Mouse (Mus musculus): ENCODE results near the gene Csad.

Gene Csad

DNA sequence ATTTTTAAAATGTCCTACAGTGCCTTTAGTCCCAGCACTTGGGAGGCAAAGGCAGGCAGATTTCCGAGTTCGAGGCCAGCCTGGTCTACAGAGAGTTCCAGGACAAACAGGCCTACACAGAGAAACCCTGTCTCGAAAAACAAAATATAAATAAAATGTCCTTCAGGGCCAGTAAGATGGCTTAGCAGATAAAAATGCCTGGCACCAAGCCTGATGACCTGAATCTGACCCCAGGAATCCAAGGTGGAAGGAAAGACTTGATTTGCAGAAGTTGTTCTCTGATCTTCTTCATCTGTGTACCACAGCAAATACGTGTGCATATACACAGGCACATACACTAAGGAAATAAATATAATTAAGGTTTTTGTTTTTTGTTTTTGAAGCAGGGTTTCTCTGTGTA is 9.2 kb downstream of the Csad start:
- no peak overlapping the region for H3K4me3 ChIP-seq (replicated peaks; ENCODE audit: low read length)
- H3K9me3 ChIP-seq (ENCODE audit: low read length): no peaks in the 10 kb centered on the region
- TF ChIP-seq NANOG (IDR thresholded peaks at IDR 0.05; ENCODE audit: borderline replicate concordance, low read length) (no peak), POU5F1 (IDR thresholded peaks at IDR 0.05; ENCODE audit: borderline replicate concordance, low read length) (no peak), CTCF (conservative IDR thresholded peaks at IDR 0.05; ENCODE audit: low read length) (no peak)
- peaks cover 59% of the 10 kb centered on the region for H3K36me3 ChIP-seq (ENCODE audit: insufficient read depth, low read length)
- peaks cover 73% of the 10 kb centered on the region for H3K4me1 ChIP-seq (replicated peaks; ENCODE audit: low read depth, low read length)
- no peaks in the 10 kb centered on the region for H3K27me3 ChIP-seq (ENCODE audit: insufficient read depth, low read length)

DNA sequence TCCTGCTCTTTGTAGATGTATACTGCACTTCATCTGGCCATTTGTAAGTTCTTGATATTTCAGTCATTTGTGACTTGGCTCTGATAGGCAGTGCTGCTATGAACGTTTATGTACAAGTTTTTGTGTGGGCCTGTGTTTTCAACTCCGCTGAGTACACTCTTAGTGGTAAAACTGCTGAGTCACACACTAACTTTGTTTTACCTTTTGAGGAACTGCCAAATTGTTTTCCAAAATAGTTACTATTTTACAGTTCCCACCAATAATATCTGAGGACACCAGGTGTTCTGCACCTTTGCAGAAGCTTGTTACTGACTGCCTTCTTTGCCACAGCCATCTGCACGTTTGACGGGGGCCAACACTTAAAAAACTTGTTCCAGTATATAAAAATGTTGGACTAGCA is 10.1 kb downstream of the Csad start:
- TF ChIP-seq NANOG (IDR thresholded peaks at IDR 0.05; ENCODE audit: borderline replicate concordance, low read length) (no peak), POU5F1 (IDR thresholded peaks at IDR 0.05; ENCODE audit: borderline replicate concordance, low read length) (no peak), CTCF (conservative IDR thresholded peaks at IDR 0.05; ENCODE audit: low read length) (no peak)
- Histone ChIP-seq H3K36me3 (ENCODE audit: insufficient read depth, low read length) (peaks cover 60% of the 10 kb centered on the region), H3K4me1 (replicated peaks; ENCODE audit: low read depth, low read length) (peaks cover 79% of the 10 kb centered on the region), H3K27me3 (ENCODE audit: insufficient read depth, low read length) (no peaks in the 10 kb centered on the region), H3K9me3 (ENCODE audit: low read length) (no peaks in the 10 kb centered on the region), H3K4me3 (replicated peaks; ENCODE audit: low read length) (no peak overlapping the region)

DNA sequence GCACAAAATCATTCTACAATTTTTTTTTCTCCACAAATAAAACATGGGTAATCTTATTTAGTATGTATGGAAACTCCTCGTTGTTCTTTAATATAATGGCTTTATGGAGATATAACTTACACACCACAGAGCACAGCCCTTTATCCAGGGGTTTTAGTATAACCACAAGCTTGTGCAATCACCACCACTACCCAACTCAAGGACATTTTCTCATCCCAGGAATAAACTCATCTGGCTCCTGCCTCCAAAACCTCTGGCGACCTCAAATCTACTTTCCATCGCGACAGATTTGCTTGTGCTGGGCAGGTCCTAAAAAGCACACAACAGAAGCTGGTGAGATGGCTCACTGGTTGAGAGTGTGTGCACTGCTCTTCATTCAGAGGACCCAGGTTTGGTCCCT is 10.9 kb downstream of the Csad start:
- Histone ChIP-seq H3K4me3 (replicated peaks; ENCODE audit: low read length) (no peak overlapping the region), H3K4me1 (replicated peaks; ENCODE audit: low read depth, low read length) (peaks cover 79% of the 10 kb centered on the region), H3K9me3 (ENCODE audit: low read length) (no peaks in the 10 kb centered on the region), H3K36me3 (ENCODE audit: insufficient read depth, low read length) (peaks cover 52% of the 10 kb centered on the region), H3K27me3 (ENCODE audit: insufficient read depth, low read length) (no peaks in the 10 kb centered on the region)
- TF ChIP-seq POU5F1 (IDR thresholded peaks at IDR 0.05; ENCODE audit: borderline replicate concordance, low read length) (no peak), CTCF (conservative IDR thresholded peaks at IDR 0.05; ENCODE audit: low read length) (no peak), NANOG (IDR thresholded peaks at IDR 0.05; ENCODE audit: borderline replicate concordance, low read length) (no peak)

DNA sequence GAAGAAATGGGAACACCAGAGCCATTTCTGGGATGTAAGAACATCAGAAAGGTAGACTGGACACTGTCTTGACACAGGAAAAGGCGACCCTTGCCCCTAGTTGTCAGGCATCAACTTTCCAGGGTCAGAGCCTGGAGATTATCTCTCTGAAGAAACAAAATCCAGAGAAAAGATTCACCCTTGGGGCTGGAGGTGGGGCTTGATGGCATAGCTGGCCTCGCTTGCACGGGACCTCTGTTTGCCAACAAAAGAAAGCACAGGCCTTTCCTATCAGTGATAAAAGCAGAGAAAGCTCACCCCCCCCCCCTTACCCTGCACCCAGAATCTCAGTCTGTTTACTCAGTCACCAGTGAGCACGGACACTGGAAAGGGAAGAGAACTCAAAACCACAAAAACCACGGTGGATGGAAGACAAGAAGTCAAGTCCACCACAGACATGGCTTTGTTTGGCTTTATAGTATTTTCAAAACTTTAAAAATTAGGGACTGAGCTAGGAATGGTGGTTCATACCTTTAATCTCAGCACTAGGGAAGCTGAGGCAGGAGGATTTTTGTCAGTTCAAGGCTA is 11.6 kb downstream of the Csad start:
- Histone ChIP-seq H3K4me1 (replicated peaks; ENCODE audit: low read depth, low read length) (peaks cover 85% of the 10 kb centered on the region), H3K9me3 (ENCODE audit: low read length) (no peaks in the 10 kb centered on the region), H3K4me3 (replicated peaks; ENCODE audit: low read length) (no peak overlapping the region), H3K36me3 (ENCODE audit: insufficient read depth, low read length) (peaks cover 55% of the 10 kb centered on the region), H3K27me3 (ENCODE audit: insufficient read depth, low read length) (no peaks in the 10 kb centered on the region)
- TF ChIP-seq NANOG (IDR thresholded peaks at IDR 0.05; ENCODE audit: borderline replicate concordance, low read length) (no peak), CTCF (conservative IDR thresholded peaks at IDR 0.05; ENCODE audit: low read length) (no peak), POU5F1 (IDR thresholded peaks at IDR 0.05; ENCODE audit: borderline replicate concordance, low read length) (no peak)

DNA sequence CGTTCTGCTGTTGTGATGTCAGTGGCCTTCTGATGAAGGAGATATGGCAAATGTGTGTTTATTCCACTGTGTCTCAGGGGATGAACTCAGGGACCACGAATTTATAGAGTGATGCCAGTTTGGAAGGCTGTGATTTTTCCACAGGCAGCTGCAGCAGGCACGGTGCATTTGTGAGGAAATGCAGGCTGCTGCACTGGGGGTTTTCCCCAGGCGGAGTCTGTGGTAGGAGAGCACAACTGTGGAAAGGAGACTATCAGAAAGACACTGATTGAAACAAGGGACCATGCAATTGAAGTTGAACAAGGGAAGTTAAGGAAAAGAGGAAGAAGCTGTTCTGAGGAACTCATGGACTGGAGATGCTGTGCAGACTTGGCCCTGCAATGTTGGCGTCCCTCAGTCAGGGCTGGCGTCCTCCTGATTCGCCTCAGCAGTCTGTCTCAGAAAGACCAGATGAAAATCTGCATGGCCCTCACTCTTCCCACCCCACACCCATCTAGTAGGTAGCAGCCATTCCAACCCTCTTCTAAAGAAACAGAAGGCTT is 12.2 kb downstream of the Csad start:
- Histone ChIP-seq H3K4me1 (replicated peaks; ENCODE audit: low read depth, low read length) (peaks cover 87% of the 10 kb centered on the region), H3K9me3 (ENCODE audit: low read length) (no peaks in the 10 kb centered on the region), H3K27me3 (ENCODE audit: insufficient read depth, low read length) (no peaks in the 10 kb centered on the region), H3K36me3 (ENCODE audit: insufficient read depth, low read length) (peaks cover 56% of the 10 kb centered on the region), H3K4me3 (replicated peaks; ENCODE audit: low read length) (no peak overlapping the region)
- TF ChIP-seq POU5F1 (IDR thresholded peaks at IDR 0.05; ENCODE audit: borderline replicate concordance, low read length) (no peak), CTCF (conservative IDR thresholded peaks at IDR 0.05; ENCODE audit: low read length) (no peak), NANOG (IDR thresholded peaks at IDR 0.05; ENCODE audit: borderline replicate concordance, low read length) (no peak)

DNA sequence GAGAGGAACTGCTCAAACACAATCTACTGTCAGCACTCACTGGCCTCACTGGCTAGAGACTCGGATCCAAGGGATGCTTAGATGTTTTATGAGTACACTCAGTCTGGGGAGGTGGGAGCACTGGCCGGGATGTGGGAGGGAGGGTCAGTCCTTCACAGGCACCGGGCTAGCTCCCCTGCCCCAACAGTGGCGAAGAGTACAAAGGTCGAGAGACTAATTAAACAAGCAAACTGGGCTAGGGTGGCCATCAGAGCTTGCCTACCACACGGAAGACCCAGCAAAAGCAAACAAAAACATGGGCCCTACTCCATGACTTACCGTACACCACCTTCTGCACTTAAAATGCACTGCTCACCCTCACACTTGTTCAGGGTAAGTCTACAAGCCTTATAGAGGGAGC is 12.8 kb downstream of the Csad start:
- H3K9me3 ChIP-seq (ENCODE audit: low read length): no peaks in the 10 kb centered on the region
- no peak for TF ChIP-seq NANOG (IDR thresholded peaks at IDR 0.05; ENCODE audit: borderline replicate concordance, low read length)
- TF ChIP-seq POU5F1 (IDR thresholded peaks at IDR 0.05; ENCODE audit: borderline replicate concordance, low read length): no peak
- no peak for TF ChIP-seq CTCF (conservative IDR thresholded peaks at IDR 0.05; ENCODE audit: low read length)
- H3K4me3 ChIP-seq (replicated peaks; ENCODE audit: low read length): 0 out of 2 replicates have a peak overlapping the region, but pooled peaks have one; percentile 14
- no peaks in the 10 kb centered on the region for H3K27me3 ChIP-seq (ENCODE audit: insufficient read depth, low read length)
- H3K36me3 ChIP-seq (ENCODE audit: insufficient read depth, low read length): peaks cover 55% of the 10 kb centered on the region
- H3K4me1 ChIP-seq (replicated peaks; ENCODE audit: low read depth, low read length): peaks cover 88% of the 10 kb centered on the region

DNA sequence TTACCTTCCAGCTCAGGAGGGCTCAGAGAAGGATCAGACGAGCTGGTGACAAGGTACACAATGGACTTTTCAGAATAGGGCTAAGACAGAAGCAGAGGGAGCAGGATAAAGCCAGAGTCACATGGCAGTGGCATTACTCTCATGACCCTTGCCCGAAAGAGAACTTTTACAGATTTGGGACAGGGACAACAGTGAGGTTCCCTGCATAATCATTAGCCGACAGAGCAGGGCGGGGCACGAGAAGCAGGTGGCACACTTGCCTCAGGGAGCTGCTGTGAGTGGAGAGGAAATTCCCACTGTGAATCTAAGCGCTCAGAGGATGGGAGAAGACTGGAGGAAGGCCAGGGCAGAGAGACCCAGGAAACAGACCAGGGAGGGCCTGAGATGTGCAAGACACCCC is 15.6 kb downstream of the Csad start:
- Histone ChIP-seq H3K4me3 (replicated peaks; ENCODE audit: low read length) (peak overlapping the region; percentile 37; the same call in 1 of the 2 replicates), H3K4me1 (replicated peaks; ENCODE audit: low read depth, low read length) (peaks cover 80% of the 10 kb centered on the region), H3K9me3 (ENCODE audit: low read length) (no peaks in the 10 kb centered on the region), H3K36me3 (ENCODE audit: insufficient read depth, low read length) (peaks cover 67% of the 10 kb centered on the region), H3K27me3 (ENCODE audit: insufficient read depth, low read length) (no peaks in the 10 kb centered on the region)
- TF ChIP-seq POU5F1 (IDR thresholded peaks at IDR 0.05; ENCODE audit: borderline replicate concordance, low read length) (no peak), CTCF (conservative IDR thresholded peaks at IDR 0.05; ENCODE audit: low read length) (no peak), NANOG (IDR thresholded peaks at IDR 0.05; ENCODE audit: borderline replicate concordance, low read length) (no peak)

DNA sequence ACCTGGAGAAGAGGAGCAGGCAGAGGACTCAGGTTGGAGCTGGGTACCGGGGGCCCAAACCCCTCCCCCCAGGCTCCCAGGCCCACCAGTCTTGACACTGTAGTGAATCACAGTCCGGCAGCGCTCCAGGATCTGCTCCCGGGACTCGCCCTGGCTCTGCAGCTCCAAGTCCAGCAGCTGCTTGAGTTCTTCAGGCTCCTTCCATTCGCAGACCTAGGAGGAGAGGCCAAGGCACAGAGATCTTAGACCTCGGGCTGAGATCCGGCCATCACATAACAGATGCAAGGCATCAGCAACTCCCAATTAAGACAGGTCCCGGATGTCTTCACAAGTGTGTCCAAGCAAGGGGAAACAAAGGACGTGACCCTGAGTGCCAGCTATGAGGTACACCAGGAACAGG is 16.4 kb downstream of the Csad start:
- no peak for TF ChIP-seq NANOG (IDR thresholded peaks at IDR 0.05; ENCODE audit: borderline replicate concordance, low read length)
- no peaks in the 10 kb centered on the region for H3K27me3 ChIP-seq (ENCODE audit: insufficient read depth, low read length)
- H3K4me1 ChIP-seq (replicated peaks; ENCODE audit: low read depth, low read length): peaks cover 73% of the 10 kb centered on the region
- H3K9me3 ChIP-seq (ENCODE audit: low read length): no peaks in the 10 kb centered on the region
- H3K4me3 ChIP-seq (replicated peaks; ENCODE audit: low read length): no peak overlapping the region
- peaks cover 74% of the 10 kb centered on the region for H3K36me3 ChIP-seq (ENCODE audit: insufficient read depth, low read length)

DNA sequence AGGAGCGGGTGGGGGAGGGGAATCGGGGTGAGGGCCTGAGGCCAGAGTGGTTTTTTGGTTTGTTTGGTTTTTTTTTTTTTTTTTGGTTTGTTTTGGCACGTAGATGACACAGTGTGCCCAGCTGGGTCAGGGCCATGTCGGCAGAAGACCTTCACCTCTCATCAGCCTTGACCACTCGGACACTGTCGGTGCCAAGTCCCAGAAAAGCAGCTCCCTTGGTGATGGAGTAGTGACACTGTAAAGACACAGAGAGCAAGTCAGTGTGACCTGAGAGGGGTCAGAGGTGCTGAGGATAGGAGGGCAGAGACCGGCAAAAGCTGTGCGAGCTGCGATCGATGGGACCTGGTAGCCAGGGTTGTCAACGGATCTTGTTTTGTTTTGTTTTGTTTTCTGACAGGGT is 18.3 kb downstream of the Csad start:
- H3K27me3 ChIP-seq (ENCODE audit: insufficient read depth, low read length): no peaks in the 10 kb centered on the region
- TF ChIP-seq CTCF (conservative IDR thresholded peaks at IDR 0.05; ENCODE audit: low read length) (no peak), NANOG (IDR thresholded peaks at IDR 0.05; ENCODE audit: borderline replicate concordance, low read length) (no peak), POU5F1 (IDR thresholded peaks at IDR 0.05; ENCODE audit: borderline replicate concordance, low read length) (no peak)
- H3K4me3 ChIP-seq (replicated peaks; ENCODE audit: low read length): no peak overlapping the region
- H3K36me3 ChIP-seq (ENCODE audit: insufficient read depth, low read length): peaks cover 76% of the 10 kb centered on the region
- H3K9me3 ChIP-seq (ENCODE audit: low read length): no peaks in the 10 kb centered on the region
- peaks cover 57% of the 10 kb centered on the region for H3K4me1 ChIP-seq (replicated peaks; ENCODE audit: low read depth, low read length)

Data from E14TG2a.4 (cell line).